Mouse (Mus musculus) layer of hippocampus, adult 8-10 months (tissue): ENCODE measurements around the gene Dgcr2. TPM values are rescaled to one million over a fixed set of nuclear protein-coding genes. Genes with fewer than 3 reads are reported as not detected.

Source experiments
- total RNA-seq, 4 experiments: library from RNA; stranded (reverse); gene quantifications; 2 replicates each; pipeline ENCODE4 v1.2.4; 2022

The Dgcr2 gene
- total RNA-seq, 4 experiments from 2014 or later, result 97.2 to 106 (median 103) TPM

Other genes with a start within 250 kb of the Dgcr2 start
- 10 to 100 TPM; 72.6 to 84.6 (median 78.3) TPM for gene Med15, start 165.7 kb downstream of the Dgcr2 start, total RNA-seq
- 100 to 1,000 TPM in 2 of 4 experiments, 10 to 100 TPM in 2; 95.8 to 105 (median 101) TPM for gene Klhl22, start 138.9 kb downstream of the Dgcr2 start, total RNA-seq
- gene Scarf2, start 101.3 kb downstream of the Dgcr2 start, total RNA-seq, result 1 to 10 TPM; 1.9 to 4.7 (median 3.0) TPM
- gene B830017H08Rik, start 65.4 kb downstream of the Dgcr2 start, total RNA-seq, result 1 to 10 TPM; 2.7 to 3.9 (median 3.4) TPM
- 10 to 100 TPM in 3 of 4 experiments, 1 to 10 TPM in 1; 9.4 to 15.9 (median 12.6) TPM for gene Car15, start 60.2 kb downstream of the Dgcr2 start, total RNA-seq
- gene Gm20518, start 6.9 kb downstream of the Dgcr2 start, total RNA-seq, result 1 to 10 TPM in 3 of 4 experiments, under 1 TPM in 1; 0.73 to 2.6 (median 1.6) TPM
- under 1 TPM in 1 of 4 experiments, not detected in 3; 0.16 TPM for gene Tssk1, start 4.3 kb downstream of the Dgcr2 start, total RNA-seq
- gene Tssk2, start 75 bp upstream of the Dgcr2 start, total RNA-seq, result not detected
- gene Ess2, start 12.8 kb upstream of the Dgcr2 start, total RNA-seq, result 10 to 100 TPM; 28.5 to 33.3 (median 30.7) TPM
- gene Gsc2, start 16.5 kb upstream of the Dgcr2 start, total RNA-seq, result not detected
- gene Slc25a1, start 29.7 kb upstream of the Dgcr2 start, total RNA-seq, result 10 to 100 TPM; 37.8 to 57.7 (median 47.1) TPM
- gene Vpreb2, start 81.9 kb upstream of the Dgcr2 start, total RNA-seq, result not detected
- 10 to 100 TPM; 72.9 to 89.1 (median 76.9) TPM for gene Dgcr6, start 154.3 kb upstream of the Dgcr2 start, total RNA-seq
- 10 to 100 TPM; 39.8 to 45.6 (median 40.5) TPM for gene Prodh, start 191.6 kb upstream of the Dgcr2 start, total RNA-seq
- 10 to 100 TPM; 96.1 to 98.8 (median 97.6) TPM for gene Rtn4r, start 229.1 kb upstream of the Dgcr2 start, total RNA-seq